Mouse (Mus musculus) ovary, postnatal 36 days (tissue): ENCODE data around the gene Llph.

Experiments
- DNase-seq: peaks from one replicate; pipeline ENCODE4 v3.0.0; 2022; ENCODE audit warnings: low spot score, mixed read lengths

Llph gene

GRCm38 (mm10) chr10:120219578-120220359 is 7.1 kb upstream of the Llph start:
- no peak for DNase-seq

DNA sequence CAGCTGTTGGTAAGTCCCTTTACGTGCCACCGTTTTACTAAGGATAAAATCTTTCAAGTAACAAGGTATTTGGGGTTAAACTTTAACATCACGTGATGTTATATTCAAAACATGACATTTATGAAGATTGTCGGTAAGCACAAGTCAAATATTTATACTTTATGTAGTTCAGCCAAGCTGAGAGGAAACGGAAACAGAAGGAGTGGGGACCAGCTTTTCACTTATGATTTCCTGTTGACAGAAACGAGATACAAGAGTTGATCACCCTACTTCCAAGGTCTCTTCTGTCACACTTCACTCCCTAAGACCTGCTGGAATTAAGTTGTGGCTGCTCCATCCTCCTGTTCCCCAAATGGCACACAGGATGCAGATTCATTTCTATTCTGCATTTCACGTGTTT is 6.1 kb upstream of the Llph start:
- DNase-seq, result no peak

DNA sequence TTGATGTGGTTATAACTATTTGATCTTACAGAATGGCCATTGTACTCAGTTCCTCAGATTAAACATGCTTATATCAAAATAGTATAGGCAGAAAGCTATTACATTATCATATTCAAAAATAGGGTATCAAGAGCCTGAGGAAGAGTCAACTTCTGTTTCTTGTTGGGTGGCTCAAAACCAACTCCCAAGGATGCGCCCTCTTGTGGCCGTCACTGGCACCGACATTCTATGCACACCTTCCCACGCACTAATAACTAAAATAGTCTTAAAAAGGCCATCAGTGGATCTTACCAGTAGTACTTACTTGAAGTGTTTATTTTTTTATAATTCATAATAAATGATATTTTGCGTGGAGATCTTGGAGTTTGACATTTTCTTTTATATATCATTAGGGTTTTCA is 4.8 kb downstream of the Llph start:
- DNase-seq, result peak; percentile 48

- DNase-seq, result peak; percentile 32
Observed at GRCm38 (mm10) chr10:120233655-120234367, 6.9 kb downstream of the Llph start.

GRCm38 (mm10) chr10:120236855-120237254 is 10.0 kb downstream of the Llph start:
- DNase-seq, result no peak

- DNase-seq, result no peak
Observed at GRCm38 (mm10) chr10:120238241-120238640, 11.4 kb downstream of the Llph start.

- no peak for DNase-seq
Observed at GRCm38 (mm10) chr10:120239476-120239875, 12.6 kb downstream of the Llph start.

- no peak for DNase-seq
Observed at GRCm38 (mm10) chr10:120242421-120242820, 15.6 kb downstream of the Llph start.

DNA sequence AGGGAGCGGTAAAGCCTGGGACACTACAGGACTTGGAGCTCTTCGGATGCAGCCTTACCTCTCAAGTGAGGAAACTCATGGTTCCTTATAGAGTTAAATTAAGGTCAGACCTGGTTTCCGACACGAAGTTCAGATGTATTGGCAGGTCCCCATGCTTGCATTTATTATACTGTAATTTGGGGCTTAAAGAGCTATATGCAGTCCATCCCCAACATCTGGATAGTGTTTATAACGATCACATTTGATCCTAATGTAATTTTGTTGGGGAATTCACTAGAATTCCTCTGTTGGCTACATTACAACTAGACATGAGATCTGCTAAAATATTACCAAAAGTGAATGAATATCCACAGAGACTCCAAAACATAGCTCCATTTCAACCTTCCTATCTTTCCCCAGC is 18.8 kb downstream of the Llph start:
- no peak for DNase-seq

DNA sequence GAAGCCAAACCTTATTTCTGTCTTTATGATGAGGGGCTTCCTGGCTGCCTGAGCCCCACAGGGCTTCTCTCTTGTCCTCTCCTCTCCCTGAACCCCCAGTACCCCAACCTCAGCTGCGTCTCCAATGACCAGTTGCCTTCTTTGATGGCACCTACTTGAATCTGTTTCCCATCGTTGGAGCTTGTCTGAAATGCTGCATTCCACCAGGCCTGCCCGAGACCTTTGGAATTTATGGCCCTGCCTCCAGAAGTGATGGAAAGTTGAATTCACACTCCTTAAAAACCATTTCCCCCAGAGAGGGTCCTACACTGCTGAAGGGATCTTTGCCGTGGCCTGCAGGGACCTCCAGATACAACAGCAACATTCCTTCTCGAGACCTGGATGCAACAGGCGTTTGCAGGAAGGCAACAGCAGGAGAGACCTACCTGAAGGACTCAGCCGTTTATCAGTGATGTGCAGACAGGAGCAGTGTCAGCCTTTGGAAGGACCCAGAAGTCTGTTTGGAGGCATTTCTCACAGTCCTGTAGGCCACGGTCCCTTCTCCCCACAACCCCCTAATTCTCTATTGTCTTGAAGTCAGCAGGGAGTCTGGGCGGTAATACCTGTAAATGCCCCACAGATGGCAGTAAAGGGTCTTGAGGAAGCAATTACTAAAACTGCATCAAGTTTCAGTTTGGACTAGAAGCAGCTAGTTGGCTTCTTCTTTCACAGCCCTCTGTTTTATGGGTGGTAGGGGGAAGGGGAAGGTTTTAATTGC is 20.3 kb downstream of the Llph start:
- peak; percentile 15 for DNase-seq

GRCm38 (mm10) chr10:120250911-120251683 is 24.2 kb downstream of the Llph start:
- no peak for DNase-seq

DNA sequence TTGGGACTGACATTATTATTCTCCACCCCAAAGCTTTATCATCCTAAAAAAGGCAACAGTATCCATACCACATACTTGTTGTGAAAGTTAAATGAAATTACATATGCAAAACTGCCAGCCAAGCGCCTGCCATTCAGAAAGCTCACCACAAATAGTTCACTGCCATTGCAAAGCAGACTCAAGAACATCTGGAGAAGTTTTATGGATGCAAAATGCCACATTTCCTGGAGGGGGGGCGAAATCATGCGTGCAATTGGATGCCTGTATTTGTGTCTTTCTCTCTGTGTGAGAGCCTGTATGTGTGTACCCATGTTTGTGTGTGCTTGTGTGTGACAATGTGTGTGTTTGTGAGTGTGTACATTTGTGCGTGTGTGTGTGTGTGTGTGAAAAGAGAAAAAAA is 24.9 kb downstream of the Llph start:
- DNase-seq, result no peak

DNA sequence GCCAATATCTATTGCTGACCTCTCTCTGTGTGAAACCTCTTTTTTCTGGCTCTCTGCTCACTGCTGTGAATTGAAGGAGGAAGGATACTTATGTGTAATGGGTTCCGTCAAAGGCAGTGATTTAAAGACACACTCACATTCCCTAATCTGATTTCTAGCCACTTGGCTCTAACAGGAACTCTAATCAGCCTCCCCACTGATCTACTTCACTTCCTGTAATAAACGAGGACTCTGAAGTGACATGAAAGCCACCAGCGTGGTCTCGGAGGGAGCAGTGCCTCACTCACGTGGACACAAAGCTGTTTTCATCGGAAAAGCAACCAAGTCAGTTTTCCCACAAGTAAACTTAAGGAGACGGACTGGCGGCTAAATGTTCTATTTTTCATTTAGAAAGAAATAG is 25.9 kb downstream of the Llph start:
- DNase-seq, result no peak

DNA sequence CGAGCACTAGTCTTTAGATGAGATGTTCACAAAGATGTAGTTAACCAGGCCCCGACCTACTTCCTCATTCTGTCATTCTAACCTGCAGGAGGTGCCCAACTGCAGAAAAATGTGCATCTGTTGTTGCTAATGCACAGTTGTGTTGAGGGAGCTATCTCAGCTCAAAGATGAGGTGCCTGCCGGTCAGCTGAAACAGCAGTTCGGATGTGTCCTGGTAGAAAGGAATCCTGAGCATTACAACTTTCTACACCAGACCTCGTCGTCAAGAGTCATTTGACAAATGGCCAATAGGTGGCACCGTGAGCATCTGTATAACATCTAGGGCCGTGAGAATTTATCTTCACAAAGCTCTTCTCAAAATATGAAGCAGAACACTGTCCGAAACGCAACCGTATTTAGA is 30.4 kb downstream of the Llph start:
- DNase-seq, result peak; percentile 31

DNA sequence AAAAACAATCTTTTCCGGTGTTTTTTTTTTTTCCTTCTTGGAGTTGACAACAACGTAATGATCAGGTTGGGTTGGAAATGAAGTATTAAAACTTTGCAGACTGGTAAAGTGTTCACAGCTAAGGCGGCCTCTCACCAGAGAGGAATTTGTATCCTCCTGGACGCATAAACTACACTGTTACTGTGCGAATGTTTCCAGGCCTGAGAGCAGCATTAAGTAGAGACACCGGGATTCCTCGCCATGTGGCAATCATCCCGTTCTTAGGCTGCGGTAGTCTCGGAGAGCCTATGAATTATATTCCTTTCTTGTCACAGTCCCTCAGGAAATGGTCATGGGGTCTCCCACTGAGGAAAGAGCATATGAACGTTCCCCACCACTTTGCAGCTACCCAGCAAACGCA is 40.9 kb downstream of the Llph start:
- DNase-seq, result no peak

GRCm38 (mm10) chr10:120269946-120270345 is 43.1 kb downstream of the Llph start:
- no peak for DNase-seq

- no peak for DNase-seq
Observed at GRCm38 (mm10) chr10:120270777-120271176, 43.9 kb downstream of the Llph start.

GRCm38 (mm10) chr10:120271318-120271717 is 44.4 kb downstream of the Llph start:
- DNase-seq, result no peak

- DNase-seq, result no peak
Observed at GRCm38 (mm10) chr10:120271879-120272269, 45.0 kb downstream of the Llph start.

- peak; percentile 18 for DNase-seq
Observed at GRCm38 (mm10) chr10:120272270-120272883, 45.5 kb downstream of the Llph start.

DNA sequence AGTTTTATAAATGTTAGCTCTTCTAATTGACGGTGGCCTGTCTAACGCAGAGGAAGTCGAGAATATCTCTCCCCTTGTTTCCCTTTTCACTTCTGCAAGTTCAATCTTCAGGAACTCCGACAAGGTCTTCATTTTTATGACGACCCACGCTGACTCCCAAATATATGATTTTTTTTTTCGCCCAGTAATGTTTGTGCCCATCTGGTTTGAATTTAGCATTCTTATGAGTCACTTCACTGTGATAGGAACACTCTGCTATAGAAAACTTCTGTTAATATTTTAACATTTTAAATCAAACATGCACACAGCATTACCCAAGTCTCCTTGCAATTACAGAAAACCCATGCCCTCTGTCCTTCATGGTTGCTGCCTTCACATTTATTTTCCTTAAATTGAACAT is 46.5 kb downstream of the Llph start:
- DNase-seq, result no peak
